Mouse (Mus musculus): ENCODE results near the gene Kctd6.

DNA sequence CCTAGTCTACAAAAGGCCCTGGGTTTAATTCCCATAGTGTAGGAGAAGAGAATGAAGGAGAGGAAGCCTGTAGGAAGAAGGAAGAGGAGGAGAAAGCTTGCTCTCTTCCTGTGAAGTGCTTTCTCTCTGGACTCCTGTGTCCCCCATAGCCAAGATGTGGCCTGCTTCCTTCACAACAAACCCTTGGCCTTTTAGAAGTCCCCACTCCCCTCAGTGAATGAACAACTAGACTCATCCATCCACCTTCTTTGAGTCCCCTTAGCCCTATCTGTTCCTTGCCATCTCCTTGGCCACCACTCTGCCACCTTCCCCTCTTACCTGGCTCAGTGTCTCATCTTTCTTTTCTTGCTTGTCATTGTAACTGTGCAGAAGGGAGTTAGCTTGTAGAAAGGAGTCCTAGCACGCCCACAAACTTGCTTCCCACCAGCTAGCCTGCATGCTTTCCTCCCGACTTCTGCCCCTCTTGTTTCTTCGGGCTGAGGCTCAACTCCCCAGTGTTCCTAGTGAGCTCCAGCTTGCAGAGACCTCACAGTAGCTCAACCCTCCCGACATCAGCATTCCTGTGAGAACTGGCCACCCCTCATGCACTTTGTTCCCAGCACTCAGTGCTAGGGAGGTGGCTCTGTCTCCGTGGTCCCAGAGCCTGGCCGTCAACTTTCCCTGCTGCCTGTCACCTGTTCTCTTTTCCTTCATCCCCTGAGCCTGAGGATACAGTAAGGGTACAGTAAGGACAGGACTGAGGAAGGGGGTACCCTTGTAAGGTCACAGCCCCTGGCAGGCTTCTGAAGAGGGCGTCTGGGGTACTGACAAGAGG, 43.8 kb downstream of the Kctd6 start:
- TF ChIP-seq CTCF (IDR thresholded peaks at IDR 0.05; ENCODE audit: borderline replicate concordance, extremely low read depth, insufficient read depth, insufficient read length) (no peak), POLR2A (IDR thresholded peaks at IDR 0.05; ENCODE audit: borderline replicate concordance, extremely low read depth, insufficient read depth, insufficient read length, poor library complexity, severe bottlenecking) (no peak)

All from brain, embryonic 14.5 days (tissue).